Mouse (Mus musculus): ENCODE data around the gene Sergef.

Gene Sergef

DNA sequence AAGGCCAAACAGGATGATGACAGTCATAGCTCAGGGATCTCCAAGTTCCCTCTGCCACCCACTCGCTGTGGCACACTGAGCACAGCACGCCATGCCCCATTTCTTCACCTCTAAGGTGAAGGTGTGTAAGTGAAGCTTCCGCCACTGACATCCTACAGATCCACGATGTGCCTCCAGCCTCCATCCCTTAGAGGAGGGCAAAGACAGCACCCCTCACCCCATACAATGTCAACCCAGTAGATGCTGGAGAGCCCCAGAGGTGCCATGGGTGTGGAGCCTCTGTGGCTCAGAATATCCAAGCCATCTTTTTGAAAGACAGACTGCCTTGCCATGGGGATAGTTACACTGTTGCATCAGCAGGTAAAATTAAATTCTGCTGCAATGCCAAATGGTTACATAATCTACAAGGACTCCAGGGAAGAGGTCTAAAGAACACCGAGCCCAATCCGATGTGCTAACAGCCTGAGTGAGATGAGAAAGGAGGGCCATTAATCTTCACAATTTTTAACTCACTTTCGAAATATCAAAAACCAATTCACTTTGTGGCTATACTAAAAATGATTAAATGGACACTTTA, 23.1 kb downstream of the Sergef start:
- no peak for DNase-seq (ENCODE audit: low spot score)

DNA sequence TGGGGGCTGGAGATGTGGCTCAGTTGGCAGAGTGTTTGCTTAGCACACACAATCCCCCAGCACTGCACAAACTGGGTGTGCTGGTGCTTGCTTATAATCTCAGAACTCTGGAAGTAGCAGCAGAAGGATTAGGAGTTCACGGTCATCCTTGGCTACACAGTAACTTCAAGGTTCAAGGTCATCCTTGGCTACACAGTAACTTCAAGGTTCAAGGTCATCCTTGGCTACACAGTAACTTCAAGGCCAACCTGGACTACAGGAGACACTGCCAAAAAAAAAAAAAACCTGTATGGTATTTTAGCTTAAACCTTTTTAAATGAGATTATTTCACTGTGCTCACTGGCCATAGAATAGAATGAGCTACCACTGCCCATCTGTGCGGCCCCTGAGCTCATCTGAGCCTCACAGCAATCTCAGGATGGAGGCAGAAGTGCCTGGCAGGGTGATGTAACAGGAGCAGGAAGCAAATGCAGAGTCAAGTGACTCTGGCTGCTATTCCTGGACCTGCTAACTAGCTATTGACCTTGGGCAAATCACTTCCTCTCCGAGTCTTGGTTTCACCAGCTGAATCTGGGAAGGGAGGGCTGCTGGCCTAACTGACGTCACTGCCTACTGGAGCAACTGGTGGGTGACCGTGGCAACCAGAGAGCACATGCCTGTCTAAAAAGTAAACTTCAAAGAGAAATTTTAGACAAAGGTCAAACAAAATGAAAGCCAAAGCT, 24.2 kb downstream of the Sergef start:
- DNase-seq (ENCODE audit: low spot score), result peak; percentile 52

- DNase-seq (ENCODE audit: low spot score), result no peak
Observed at GRCm38 (mm10) chr7:46614263-46614662, 25.3 kb downstream of the Sergef start.

GRCm38 (mm10) chr7:46613091-46613490, 26.5 kb downstream of the Sergef start:
- no peak for DNase-seq (ENCODE audit: low spot score)

DNA sequence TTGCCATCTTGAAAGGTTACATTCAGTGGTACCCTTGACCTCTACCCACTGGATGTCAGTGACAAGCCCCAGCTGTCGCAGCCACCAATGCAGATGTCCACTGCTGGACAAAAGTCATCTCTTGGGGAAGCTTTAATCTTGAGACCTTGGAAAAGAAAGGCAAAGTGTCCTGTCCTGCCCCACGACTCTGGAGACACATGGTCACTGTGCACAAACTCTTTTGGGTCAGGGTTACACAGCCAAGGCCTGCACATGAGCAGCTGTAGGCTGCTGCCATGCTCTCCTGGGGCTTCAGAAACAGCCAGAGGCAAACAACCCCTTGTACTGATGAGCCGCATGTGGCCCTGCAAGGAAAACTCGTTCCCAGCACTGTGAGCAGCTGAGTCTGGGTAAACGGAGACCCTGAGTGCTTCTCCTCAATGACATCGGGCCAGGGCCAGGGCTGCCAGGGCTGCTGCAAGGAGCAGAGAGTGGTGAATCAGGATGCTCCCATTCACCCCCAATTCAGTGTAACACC, 27.1 kb downstream of the Sergef start:
- DNase-seq (ENCODE audit: low spot score), result no peak

DNA sequence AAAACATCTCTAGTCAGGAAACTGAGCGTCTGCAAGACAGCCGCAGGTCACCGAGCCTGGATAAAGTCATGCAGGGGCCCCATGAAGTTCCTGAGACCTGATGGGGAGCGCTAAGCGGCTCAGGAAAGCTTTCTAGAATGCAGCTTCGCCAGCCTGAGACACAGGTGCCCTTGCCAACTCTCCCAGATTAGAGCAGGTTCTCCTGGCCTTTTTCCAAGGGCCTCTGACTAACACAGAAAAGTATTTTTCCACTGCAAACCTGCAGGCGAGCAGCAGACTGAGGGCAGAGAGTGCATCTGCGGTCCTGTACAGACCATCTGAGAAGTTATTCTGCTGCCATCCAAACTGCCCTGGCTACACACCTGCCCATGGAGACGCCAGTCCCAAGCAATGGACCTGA, 27.6 kb downstream of the Sergef start:
- DNase-seq (ENCODE audit: low spot score), result no peak

DNA sequence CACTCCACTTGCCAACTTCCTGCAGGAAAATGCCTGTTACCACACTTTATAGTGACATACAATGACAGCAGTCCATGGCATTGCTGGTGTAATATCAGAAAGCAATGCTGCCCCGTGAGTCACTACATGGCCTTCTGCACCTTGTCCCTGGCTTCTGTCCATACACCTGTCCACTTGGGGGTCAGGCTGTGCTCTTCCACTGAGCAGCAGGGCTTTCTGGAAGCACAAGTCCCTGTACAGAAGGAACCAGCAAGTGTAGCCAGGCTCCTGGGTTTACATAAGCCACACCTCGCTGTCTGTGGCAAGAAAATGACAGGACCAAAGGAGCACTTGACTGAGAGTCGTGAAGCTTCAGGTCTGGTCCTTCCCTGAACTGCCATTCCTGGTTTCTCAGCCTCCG, 30.3 kb downstream of the Sergef start:
- DNase-seq (ENCODE audit: low spot score), result no peak

- peak; percentile 75 for DNase-seq (ENCODE audit: low spot score)
Observed at GRCm38 (mm10) chr7:46607428-46608055, 32.1 kb downstream of the Sergef start.

DNA sequence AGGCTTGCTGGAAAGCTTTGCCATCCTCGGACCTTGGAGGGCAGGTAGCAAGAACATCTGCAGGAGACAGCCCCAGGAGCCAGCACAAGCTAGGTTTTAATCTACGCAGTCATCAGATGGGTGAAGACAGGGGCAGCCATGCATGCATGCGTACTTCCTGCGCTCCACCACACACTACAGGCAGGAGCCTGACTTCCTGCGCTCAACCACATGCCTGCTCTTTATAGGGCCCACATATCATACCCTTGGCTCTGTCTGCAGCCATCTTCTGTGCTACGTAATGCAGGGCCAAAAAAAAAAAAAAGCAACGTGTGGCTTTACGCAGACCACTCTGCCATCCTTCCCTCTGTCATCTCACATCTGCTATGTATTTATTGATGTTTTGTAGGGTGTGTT, 32.6 kb downstream of the Sergef start:
- DNase-seq (ENCODE audit: low spot score), result no peak

GRCm38 (mm10) chr7:46606391-46607030, 33.1 kb downstream of the Sergef start:
- peak; percentile 82 for DNase-seq (ENCODE audit: low spot score)

GRCm38 (mm10) chr7:46603051-46603450, 36.6 kb downstream of the Sergef start:
- no peak for DNase-seq (ENCODE audit: low spot score)

GRCm38 (mm10) chr7:46602079-46602478, 37.5 kb downstream of the Sergef start:
- no peak for DNase-seq (ENCODE audit: low spot score)

DNA sequence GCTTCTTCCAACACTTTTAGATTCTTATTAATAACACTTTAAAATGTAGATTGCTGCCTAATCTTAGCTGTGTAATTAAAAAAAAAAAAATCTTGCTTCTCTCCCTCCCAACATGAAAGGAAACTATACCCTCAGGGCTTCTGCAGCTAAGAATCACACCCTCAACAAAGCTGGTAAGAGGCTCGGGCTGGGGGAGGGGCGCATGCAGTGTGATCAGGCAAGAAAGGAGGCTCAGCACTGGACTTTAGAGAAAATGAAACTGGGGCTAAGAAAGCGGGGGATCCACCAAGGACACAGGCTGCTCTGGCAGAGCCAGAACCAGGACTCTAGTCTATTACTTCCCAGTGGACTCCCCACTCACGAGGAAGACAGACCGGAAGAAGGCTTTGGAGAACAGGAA, 38.5 kb downstream of the Sergef start:
- DNase-seq (ENCODE audit: low spot score), result no peak

- no peak for DNase-seq (ENCODE audit: low spot score)
Observed at GRCm38 (mm10) chr7:46597006-46597405, 42.6 kb downstream of the Sergef start.

- no peak for DNase-seq (ENCODE audit: low spot score)
Observed at GRCm38 (mm10) chr7:46591546-46591945, 48.1 kb downstream of the Sergef start.

DNA sequence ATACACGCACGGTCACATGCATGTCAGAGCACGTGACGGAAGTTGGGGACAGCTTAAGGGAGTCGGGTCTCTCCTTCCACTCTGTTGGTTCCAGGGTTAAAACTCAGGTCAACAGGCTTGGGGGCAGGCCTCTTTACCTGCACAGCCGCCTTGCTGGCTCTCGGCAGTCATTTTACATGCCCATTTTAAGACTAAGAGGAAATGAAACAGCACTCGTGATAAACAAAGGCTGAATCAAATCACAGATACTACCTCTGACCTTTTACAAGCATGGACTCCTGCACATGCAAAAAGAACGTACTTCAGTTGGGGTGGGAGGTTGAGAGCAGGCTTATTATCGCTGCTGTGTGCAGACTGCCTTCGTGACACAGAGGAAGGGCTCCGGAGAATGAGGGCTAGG, 50.4 kb downstream of the Sergef start:
- no peak for DNase-seq (ENCODE audit: low spot score)

DNA sequence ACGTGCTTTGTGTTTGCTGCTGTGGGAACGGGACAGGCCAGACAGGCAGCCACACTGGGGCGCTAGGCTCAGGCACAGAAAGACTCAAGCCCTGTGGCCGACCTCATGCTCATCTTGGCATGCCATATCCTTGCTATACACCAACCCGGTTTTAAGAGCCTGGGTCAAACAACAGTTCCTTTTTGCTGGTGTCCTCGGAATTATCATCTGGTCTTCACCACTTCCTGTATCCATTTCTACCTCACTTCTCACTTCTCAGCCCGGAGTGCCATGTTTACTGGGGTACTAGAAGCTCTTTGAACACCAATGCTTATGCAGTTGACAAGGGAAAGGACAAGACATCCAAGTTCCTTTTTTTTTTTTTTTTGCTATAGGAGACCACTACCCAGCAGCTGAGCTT, 51.6 kb downstream of the Sergef start:
- DNase-seq (ENCODE audit: low spot score), result no peak

DNA sequence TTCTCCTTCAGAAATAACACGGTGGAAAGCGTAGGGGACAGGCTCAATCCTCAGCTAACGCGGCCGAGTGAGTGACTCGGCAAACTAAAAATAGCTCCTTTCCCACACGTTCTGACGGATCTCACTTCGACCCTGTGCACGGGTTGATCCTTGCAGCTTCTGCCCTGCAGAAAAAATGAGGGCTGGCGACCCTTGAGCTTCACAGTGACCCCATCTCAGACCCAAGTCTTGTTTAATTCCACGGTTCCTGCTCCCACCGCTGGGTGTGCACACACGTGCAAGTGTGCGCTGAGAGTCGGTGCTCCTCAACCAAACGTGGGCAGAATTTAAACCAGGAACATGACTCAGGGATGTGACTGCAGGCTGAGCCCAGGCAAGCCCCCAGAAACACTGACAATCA, 52.1 kb downstream of the Sergef start:
- peak; percentile 45 for DNase-seq (ENCODE audit: low spot score)

DNA sequence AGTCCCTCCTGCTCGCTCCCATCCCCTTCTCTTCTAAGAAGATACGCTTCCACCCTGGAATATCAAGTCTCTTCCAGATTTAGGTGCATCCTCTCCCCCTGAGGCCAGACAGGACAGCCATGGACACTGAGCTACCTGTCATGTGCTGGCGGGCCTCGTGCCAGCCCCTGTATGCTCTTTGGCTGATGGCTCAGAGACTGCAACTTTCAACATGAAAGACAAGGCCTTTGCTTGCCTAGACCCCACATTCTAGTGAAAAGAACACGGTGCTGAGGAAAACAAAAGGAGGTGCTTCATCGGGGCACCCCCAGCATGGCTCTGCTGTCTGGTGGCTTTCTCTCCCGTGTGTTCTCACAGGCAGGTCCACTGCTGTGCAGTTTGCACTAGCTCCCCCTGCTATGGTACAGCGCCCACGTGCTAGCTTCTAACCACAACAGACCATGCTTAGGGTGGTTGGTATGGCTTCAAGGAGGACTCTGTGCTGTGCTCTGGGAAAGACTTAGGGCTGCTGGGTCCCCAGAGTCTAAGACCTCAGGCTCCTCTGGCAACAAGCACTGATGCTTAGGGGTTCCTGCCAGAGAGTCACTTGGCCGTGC, 52.9 kb downstream of the Sergef start:
- no peak for DNase-seq (ENCODE audit: low spot score)

- DNase-seq (ENCODE audit: low spot score), result no peak
Observed at GRCm38 (mm10) chr7:46582750-46583149, 56.9 kb downstream of the Sergef start.

DNA sequence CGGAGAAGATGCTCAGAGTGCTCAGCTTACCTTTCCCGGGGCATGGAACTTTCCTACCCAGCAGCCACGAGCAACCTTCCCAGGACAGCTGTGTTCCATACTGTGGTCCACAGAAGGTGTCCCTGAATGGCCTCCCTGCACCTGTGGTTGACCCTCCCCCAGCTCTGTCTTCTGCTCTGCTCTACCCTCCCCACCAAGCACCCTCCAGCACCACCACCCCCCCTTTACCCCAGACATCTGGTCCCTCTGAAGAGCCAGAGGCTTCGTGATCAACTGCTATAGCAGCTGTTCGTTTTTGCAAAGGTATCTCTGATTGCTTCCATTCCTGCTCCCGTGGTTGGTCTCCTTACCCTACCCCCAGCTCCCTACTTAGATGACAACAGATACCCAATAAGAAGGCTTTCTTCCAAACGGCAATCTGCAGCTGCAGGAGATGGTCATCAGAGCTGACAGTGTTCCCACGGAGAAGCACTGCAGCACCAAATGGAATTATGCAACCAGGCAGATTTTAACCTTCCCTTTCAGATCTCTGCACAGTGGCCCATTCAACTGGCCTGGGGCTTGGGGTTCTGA, 58.2 kb downstream of the Sergef start:
- DNase-seq (ENCODE audit: low spot score), result no peak

DNA sequence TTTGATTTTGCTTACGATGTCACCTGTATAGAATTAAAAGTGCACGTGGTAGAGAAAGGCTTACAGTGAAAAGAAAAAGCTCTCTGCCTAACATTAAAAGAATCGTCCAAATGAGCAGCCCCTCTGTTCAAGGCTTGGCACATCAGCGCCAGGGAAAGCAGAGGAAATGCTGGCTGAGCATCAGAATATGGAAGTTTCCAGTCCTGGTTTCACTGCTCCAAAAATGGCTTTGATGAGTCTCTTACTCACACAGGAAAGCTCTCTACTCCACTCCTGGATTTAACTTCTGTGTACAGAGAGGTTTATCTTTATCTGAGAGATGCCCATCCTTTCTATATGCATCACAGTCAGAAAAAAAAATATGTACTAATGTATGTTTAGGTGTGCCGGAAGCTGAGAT, 61.5 kb downstream of the Sergef start:
- no peak for DNase-seq (ENCODE audit: low spot score)

All from layer of hippocampus, adult 11-12 months (tissue).